Mouse (Mus musculus) embryonic facial prominence, embryonic 11.5 days (tissue): ENCODE measurements around the gene Vmn1r93. TPM values are rescaled to one million over a fixed set of nuclear protein-coding genes. Genes with fewer than 3 reads are reported as not detected.
"Not testable (repeated sequence)": the region's sequence is repeated elsewhere in the genome, so short reads cannot be mapped to it uniquely, and the experiment has no call there.

Experiments used
- ATAC-seq: fragments of 200-750 bp; cut with Nextera tagmentation; replicated peaks from 2 replicates; pipeline ENCODE4 v1.8.0; 2017; ENCODE audit warnings: low read depth; ENCODE audit not compliant: insufficient number of reproducible peaks, low FRiP score, low TSS enrichment
- DNase-seq: peaks from one replicate; pipeline ENCODE4 v3.0.0-alpha.2; 2015; ENCODE audit warnings: low spot score
- H3K27ac ChIP-seq: fragments of 300-500 bp; sonication (generic); replicated peaks from 2 replicates; pipeline ENCODE4 v1.5.1; 2014; ENCODE audit warnings: mild to moderate bottlenecking, low read depth, low read length, control low read depth
- H3K27me3 ChIP-seq: fragments of 300-500 bp; sonication (generic); 2 replicates; pipeline ENCODE4 v1.6.1; 2014; ENCODE audit warnings: mild to moderate bottlenecking, low read length, moderate library complexity, mixed read lengths; ENCODE audit not compliant: control insufficient read depth, insufficient read depth
- H3K36me3 ChIP-seq: fragments of 300-500 bp; sonication (generic); replicated peaks from 2 replicates; pipeline ENCODE4 v1.6.1; 2014; ENCODE audit warnings: low read depth, mild to moderate bottlenecking, low read length, moderate library complexity, mixed read lengths; ENCODE audit not compliant: control insufficient read depth, insufficient read depth
- H3K4me1 ChIP-seq: fragments of 300-500 bp; sonication (generic); 2 replicates; pipeline ENCODE4 v1.6.1; 2014; ENCODE audit warnings: low read length, mixed read lengths; ENCODE audit not compliant: control insufficient read depth, insufficient read depth
- H3K4me2 ChIP-seq: fragments of 300-500 bp; sonication (generic); 2 replicates; pipeline ENCODE4 v1.6.1; 2014; ENCODE audit warnings: low read depth, mild to moderate bottlenecking, control low read depth, low read length, moderate library complexity
- H3K4me3 ChIP-seq: fragments of 300-500 bp; sonication (generic); 2 replicates; pipeline ENCODE4 v1.5.1; 2014; ENCODE audit warnings: low read depth, low read length, control low read depth
- H3K9ac ChIP-seq: fragments of 300-500 bp; sonication (generic); replicated peaks from 2 replicates; pipeline ENCODE4 v1.6.1; 2014; ENCODE audit warnings: mild to moderate bottlenecking, control low read depth, low read length
- H3K9me3 ChIP-seq: fragments of 300-500 bp; sonication (generic); replicated peaks from 2 replicates; pipeline ENCODE4 v1.6.1; 2016; ENCODE audit warnings: mild to moderate bottlenecking, low read length, inconsistent platforms, mixed read lengths; ENCODE audit not compliant: control insufficient read depth
- WGBS: fragments of 180-500 bp; shearing (Covaris S2); extraction: QIAGEN DNeasy Blood & Tissue Kit; methylation state at CpG from one replicate; pipeline ENCODE4 v1.1.7; 2014; 5-methylcytosine and 5-hydroxymethylcytosine counted together
- polyA plus RNA-seq: library from polyadenylated mRNA; unstranded; fragments of >200 nt; fragmentation: Nextera tagmentation; extraction: Ambion mirVana; gene quantifications from 2 replicates; pipeline ENCODE4 v1.2.1, GENCODE M21; 2014

The Vmn1r93 gene
- not detected in 2 replicates for polyA plus RNA-seq

DNA sequence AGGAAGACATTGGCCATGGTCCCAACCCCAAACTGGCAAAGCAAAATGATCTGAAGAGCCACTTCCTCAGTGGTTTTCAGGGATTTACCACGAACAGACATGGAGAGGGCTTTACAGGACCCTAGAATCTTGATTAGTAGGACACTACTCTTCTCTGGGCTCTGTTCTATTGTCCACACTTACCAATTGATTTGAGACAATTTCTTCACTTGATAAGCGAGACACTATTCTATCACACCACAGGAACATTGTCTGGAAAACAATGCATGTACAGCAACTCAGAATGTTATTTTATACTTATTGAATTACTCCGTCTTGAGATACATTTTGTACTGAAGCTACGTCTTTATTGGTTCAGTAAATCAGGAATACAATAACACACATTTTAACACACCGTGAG is at the start of gene Vmn1r93:
TSS of gene Vmn1r93 (minus strand) at position 101 of the 400 bp plus-strand sequence.
- not testable (repeated sequence) for ATAC-seq, H3K4me3 ChIP-seq, H3K9ac ChIP-seq, H3K4me1 ChIP-seq, H3K27ac ChIP-seq, H3K4me2 ChIP-seq, H3K9me3 ChIP-seq, DNase-seq, H3K27me3 ChIP-seq, H3K36me3 ChIP-seq
- WGBS = no CpG with 5 or more reads among the region's 5 CpGs

DNA sequence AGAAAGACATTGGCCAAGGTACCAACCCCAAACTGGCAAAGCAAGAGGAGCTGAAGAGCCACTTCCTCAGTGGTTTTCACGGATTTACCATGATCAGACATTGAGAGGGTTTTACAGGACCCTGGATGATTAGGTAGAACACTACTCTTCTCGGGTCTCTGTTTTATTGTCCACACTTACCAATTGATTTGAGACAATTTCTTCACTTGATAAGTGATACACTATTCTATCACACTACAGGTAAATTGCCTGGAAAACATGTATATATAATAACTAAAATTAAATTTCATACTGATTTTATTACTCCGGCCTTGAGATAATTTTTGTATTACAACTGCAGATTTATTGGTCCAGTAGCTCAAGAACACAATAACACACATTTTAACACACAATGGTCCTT is 29.4 kb upstream of the Vmn1r93 start, which contains the start of gene Vmn1r94:
TSS of gene Vmn1r94 (minus strand) at position 101 of the 400 bp plus-strand sequence.
- not testable (repeated sequence) for H3K4me2 ChIP-seq, ATAC-seq, H3K4me3 ChIP-seq, H3K9ac ChIP-seq, H3K9me3 ChIP-seq, H3K27me3 ChIP-seq, H3K36me3 ChIP-seq, H3K4me1 ChIP-seq, DNase-seq, H3K27ac ChIP-seq
- WGBS = no CpG with 5 or more reads among the region's 3 CpGs

DNA sequence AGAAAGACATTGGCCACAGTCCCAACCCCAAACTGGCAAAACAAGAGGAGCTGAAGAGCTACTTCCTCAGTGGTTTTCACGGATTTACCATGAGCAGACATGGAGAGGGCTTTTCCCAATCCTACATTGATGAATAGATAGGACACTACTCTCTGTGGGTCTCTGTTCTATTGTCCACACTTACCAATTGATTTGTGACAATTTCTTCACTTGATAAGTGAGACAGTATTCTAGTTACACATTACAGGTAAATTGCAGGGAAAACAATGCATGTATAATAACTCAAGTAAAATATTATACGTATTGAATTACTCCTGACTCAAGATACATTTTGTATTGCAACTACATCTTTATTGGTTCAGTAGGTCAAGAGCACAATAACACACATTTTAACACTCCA is 16.4 kb downstream of the Vmn1r93 start, which contains the start of gene Gm16442:
TSS of gene Gm16442 (minus strand) at position 101 of the 400 bp plus-strand sequence.
- not testable (repeated sequence) for H3K36me3 ChIP-seq, H3K4me3 ChIP-seq, DNase-seq, H3K4me2 ChIP-seq, H3K9me3 ChIP-seq, H3K4me1 ChIP-seq, ATAC-seq, H3K27ac ChIP-seq, H3K9ac ChIP-seq, H3K27me3 ChIP-seq
- WGBS = no CpG with 5 or more reads among the region's 2 CpGs

DNA sequence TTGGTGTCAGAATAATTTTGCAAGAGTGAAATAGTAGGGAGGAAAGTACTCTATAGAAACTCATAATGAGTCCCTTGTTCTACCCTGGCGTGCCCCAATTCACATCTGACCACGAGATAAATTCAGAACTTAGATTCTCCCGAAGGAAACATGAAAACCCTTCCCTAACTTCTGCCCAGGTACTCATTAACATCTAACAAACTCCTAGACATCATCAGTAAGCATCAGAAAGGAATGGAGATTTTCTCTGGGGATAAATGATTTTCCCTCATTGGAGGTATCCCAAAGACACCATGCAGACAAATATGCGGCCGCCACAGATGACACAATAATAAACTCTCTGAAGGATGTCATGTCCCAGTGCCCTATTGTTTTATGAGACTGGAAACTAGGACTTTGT is 39.5 kb downstream of the Vmn1r93 start, which contains the start of gene Vmn1r91:
TSS of gene Vmn1r91 (plus strand) at position 301 of the 400 bp plus-strand sequence.
- H3K4me2 ChIP-seq, H3K36me3 ChIP-seq, ATAC-seq, H3K27ac ChIP-seq, H3K9me3 ChIP-seq, DNase-seq, H3K9ac ChIP-seq, H3K4me3 ChIP-seq, H3K4me1 ChIP-seq, H3K27me3 ChIP-seq: not testable (repeated sequence)
- 76% methylated on average over 5 of the region's 5 CpGs for WGBS

Other genes starting within 250 kb of the Vmn1r93 start
- 4.2 and 4.8 TPM in 2 replicates for gene Pvr, start 217.9 kb downstream of the Vmn1r93 start, polyA plus RNA-seq
- gene Igsf23, start 188.3 kb downstream of the Vmn1r93 start, polyA plus RNA-seq = not detected in 2 replicates
- not detected in 2 replicates for gene Ceacam20, start 173.7 kb downstream of the Vmn1r93 start, polyA plus RNA-seq
- not detected in 2 replicates for gene Nlrp9b, start 147.6 kb downstream of the Vmn1r93 start, polyA plus RNA-seq
- not detected in 2 replicates for gene Vmn1r91, start 39.4 kb downstream of the Vmn1r93 start, polyA plus RNA-seq
- not detected in 2 replicates for gene Gm16442, start 16.5 kb downstream of the Vmn1r93 start, polyA plus RNA-seq
- gene Vmn1r94, start 29.3 kb upstream of the Vmn1r93 start, polyA plus RNA-seq = not detected in 2 replicates
- gene Vmn1r95, start 54.6 kb upstream of the Vmn1r93 start, polyA plus RNA-seq = not detected in 2 replicates
- gene Gm6164, start 66.5 kb upstream of the Vmn1r93 start, polyA plus RNA-seq = not detected in 2 replicates
- gene Gm4498, start 94.7 kb upstream of the Vmn1r93 start, polyA plus RNA-seq = not detected in 2 replicates
- not detected in 2 replicates for gene Gm5890, start 123.7 kb upstream of the Vmn1r93 start, polyA plus RNA-seq
- not detected in 2 replicates for gene Gm4133, start 195.0 kb upstream of the Vmn1r93 start, polyA plus RNA-seq
- gene Gm5728, start 236.3 kb upstream of the Vmn1r93 start, polyA plus RNA-seq = not detected in 2 replicates